Mouse (Mus musculus) kidney, postnatal 25 days (tissue): Measurements from ENCODE around the gene Doc2g.
"Not testable (repeated sequence)": the region's sequence is repeated elsewhere in the genome, so short reads cannot be mapped to it uniquely, and the experiment has no call there.

Experiments used
- DNase-seq, 2 experiments: peaks; one replicate each; pipeline ENCODE4 v3.0.0; 2021; ENCODE audit warnings: mixed read lengths in 2 of 2

The Doc2g gene

GRCm38 (mm10) chr19:4003112-4003511, at the start of gene Doc2g:
TSS of gene Doc2g (plus strand) at chr19:4003313.
- peak in 1 of 2 experiments; percentile 20 for DNase-seq

GRCm38 (mm10) chr19:3955033-3955432, 48.1 kb upstream of the Doc2g start:
- peak in 1 of 2 experiments; percentile 55 for DNase-seq

GRCm38 (mm10) chr19:3955804-3956203, 47.3 kb upstream of the Doc2g start:
- peak in 1 of 2 experiments; percentile 63 for DNase-seq

GRCm38 (mm10) chr19:3957296-3958036, 45.6 kb upstream of the Doc2g start:
- peak; percentile 28 to 69 for DNase-seq

GRCm38 (mm10) chr19:3958470-3958869, 44.6 kb upstream of the Doc2g start, which contains the start of gene Aldh3b3:
TSS of gene Aldh3b3 (plus strand) at chr19:3958645.
- peak; percentile 50 to 73 for DNase-seq

- DNase-seq = peak; percentile 62 to 82
Observed at GRCm38 (mm10) chr19:3959030-3959429, 44.1 kb upstream of the Doc2g start.

- no peak for DNase-seq
Observed at GRCm38 (mm10) chr19:3960211-3960610, 42.9 kb upstream of the Doc2g start.

GRCm38 (mm10) chr19:3961805-3962204, 41.3 kb upstream of the Doc2g start:
- not testable (repeated sequence) for DNase-seq

GRCm38 (mm10) chr19:3962469-3962868, 40.6 kb upstream of the Doc2g start:
- DNase-seq = peak in 1 of 2 experiments; percentile 53

- no peak for DNase-seq
Observed at GRCm38 (mm10) chr19:3964030-3964429, 39.1 kb upstream of the Doc2g start.

GRCm38 (mm10) chr19:3966330-3967075, 36.6 kb upstream of the Doc2g start:
- no peak for DNase-seq

- no peak for DNase-seq
Observed at GRCm38 (mm10) chr19:3967258-3967657, 35.9 kb upstream of the Doc2g start.

GRCm38 (mm10) chr19:3972229-3972628, 30.9 kb upstream of the Doc2g start, which contains the start of gene Aldh3b2:
TSS of gene Aldh3b2 (plus strand) at chr19:3972328.
- no peak for DNase-seq

GRCm38 (mm10) chr19:3974608-3975007, 28.5 kb upstream of the Doc2g start:
- DNase-seq = not testable (repeated sequence)

GRCm38 (mm10) chr19:3975866-3976265, 27.2 kb upstream of the Doc2g start:
- DNase-seq = no peak

GRCm38 (mm10) chr19:3980309-3980708, 22.8 kb upstream of the Doc2g start:
- peak; percentile 81 to 93 for DNase-seq

- no peak for DNase-seq
Observed at GRCm38 (mm10) chr19:3980917-3981316, 22.2 kb upstream of the Doc2g start.

- DNase-seq = peak in 1 of 2 experiments; percentile 68
Observed at GRCm38 (mm10) chr19:3983527-3984200, 19.4 kb upstream of the Doc2g start.

GRCm38 (mm10) chr19:3985261-3985681, 17.8 kb upstream of the Doc2g start:
- peak; percentile 82 to 96 for DNase-seq

- peak; percentile 97 for DNase-seq
Observed at GRCm38 (mm10) chr19:3986334-3986733, 16.8 kb upstream of the Doc2g start, which contains the start of gene Acy3. TSS of gene Acy3 (plus strand) at chr19:3986570.

GRCm38 (mm10) chr19:3988066-3988465, 15.0 kb upstream of the Doc2g start:
- peak; percentile 32 to 59 for DNase-seq

- peak; percentile 29 to 60 for DNase-seq
Observed at GRCm38 (mm10) chr19:3988750-3989149, 14.4 kb upstream of the Doc2g start.

GRCm38 (mm10) chr19:3990804-3991203, 12.3 kb upstream of the Doc2g start:
- peak in 1 of 2 experiments; percentile 45 for DNase-seq
